Mouse (Mus musculus) heart, embryonic 12.5 days (tissue): ENCODE results near the gene Sim1. TPM values are rescaled to one million over a fixed set of nuclear protein-coding genes. Genes with fewer than 3 reads are reported as not detected.

Experiments
- ATAC-seq: fragments of 200-750 bp; cut with Nextera tagmentation; 2 replicates; pipeline ENCODE4 v1.8.0; 2017; ENCODE audit warnings: moderate TSS enrichment, moderate library complexity; ENCODE audit not compliant: insufficient number of reproducible peaks, low FRiP score
- H3K27ac ChIP-seq: fragments of 300-500 bp; sonication (generic); 2 replicates; pipeline ENCODE4 v1.5.1; 2016; ENCODE audit warnings: mild to moderate bottlenecking, moderate library complexity; ENCODE audit not compliant: poor library complexity, severe bottlenecking
- H3K27me3 ChIP-seq: fragments of 300-500 bp; sonication (generic); replicated peaks from 2 replicates; pipeline ENCODE4 v1.6.1; 2016; ENCODE audit warnings: mild to moderate bottlenecking, moderate library complexity
- H3K36me3 ChIP-seq: fragments of 300-500 bp; sonication (generic); 2 replicates; pipeline ENCODE4 v1.6.1; 2016; ENCODE audit warnings: mild to moderate bottlenecking, moderate library complexity
- H3K4me1 ChIP-seq: fragments of 300-500 bp; sonication (generic); replicated peaks from 2 replicates; pipeline ENCODE4 v1.6.1; 2016; ENCODE audit warnings: mild to moderate bottlenecking
- H3K4me2 ChIP-seq: fragments of 300-500 bp; sonication (generic); 2 replicates; pipeline ENCODE4 v1.6.1; 2016; ENCODE audit warnings: mild to moderate bottlenecking, moderate library complexity
- H3K4me3 ChIP-seq: fragments of 300-500 bp; sonication (generic); 2 replicates; pipeline ENCODE4 v1.5.1; 2016; ENCODE audit warnings: mild to moderate bottlenecking
- H3K9ac ChIP-seq: fragments of 300-500 bp; sonication (generic); 2 replicates; pipeline ENCODE4 v1.6.1; 2016; ENCODE audit warnings: mild to moderate bottlenecking, moderate library complexity
- H3K9me3 ChIP-seq: fragments of 300-500 bp; sonication (generic); replicated peaks from 2 replicates; pipeline ENCODE4 v1.6.1; 2016; ENCODE audit warnings: mild to moderate bottlenecking, moderate library complexity
- WGBS: fragments of 180-500 bp; shearing (Covaris S2); methylation state at CpG from one replicate; pipeline ENCODE4 v1.1.7; 2016; 5-methylcytosine and 5-hydroxymethylcytosine counted together
- polyA plus RNA-seq: library from polyadenylated mRNA; unstranded; fragments of >200 nt; fragmentation: Nextera tagmentation; extraction: Ambion mirVana; gene quantifications from 2 replicates; pipeline ENCODE4 v1.2.1, GENCODE M21; 2016

Gene Sim1
- polyA plus RNA-seq, 1 experiment from 2014 or later: not detected

- Histone ChIP-seq H3K9me3 (no peaks in the 10 kb centered on the region), H3K27me3 (peaks cover 65% of the 10 kb centered on the region), H3K36me3 (no peaks in the 10 kb centered on the region), H3K9ac (no peak overlapping the region), H3K4me2 (peak overlapping the region; percentile 85), H3K4me1 (peaks cover 21% of the 10 kb centered on the region), H3K27ac (no peak overlapping the region), H3K4me3 (peak overlapping the region; percentile 50)
- ATAC-seq: peak; percentile 53
- under 1% methylated on average over 44 of the region's 44 CpGs for WGBS
These were observed 687 bp downstream of the Sim1 start for GRCm38 (mm10) chr10:50895091-50895790.

- H3K4me2 ChIP-seq: no peak overlapping the region
- H3K27ac ChIP-seq: no peak overlapping the region
- no peak overlapping the region for H3K4me3 ChIP-seq
- no peaks in the 10 kb centered on the region for H3K9me3 ChIP-seq
- no peak for ATAC-seq
- H3K4me1 ChIP-seq: peaks cover 27% of the 10 kb centered on the region
- H3K9ac ChIP-seq: no peak overlapping the region
- peaks cover 66% of the 10 kb centered on the region for H3K27me3 ChIP-seq
- no peaks in the 10 kb centered on the region for H3K36me3 ChIP-seq
- WGBS: 6% methylated on average over 21 of the region's 21 CpGs
These were observed 1.6 kb downstream of the Sim1 start for GRCm38 (mm10) chr10:50895881-50896766.

GRCm38 (mm10) chr10:50896767-50897390 is 2.3 kb downstream of the Sim1 start:
- H3K9ac ChIP-seq: no peak overlapping the region

GRCm38 (mm10) chr10:50897530-50898471 is 3.2 kb downstream of the Sim1 start:
- WGBS: 2% methylated on average over 32 of the region's 32 CpGs
- ATAC-seq: no peak
- Histone ChIP-seq H3K36me3 (no peaks in the 10 kb centered on the region), H3K4me3 (no peak overlapping the region), H3K9ac (no peak overlapping the region), H3K4me1 (peaks cover 17% of the 10 kb centered on the region), H3K27ac (no peak overlapping the region), H3K9me3 (no peaks in the 10 kb centered on the region), H3K4me2 (no peak overlapping the region), H3K27me3 (peaks cover 69% of the 10 kb centered on the region)

More at GRCm38 (mm10) chr10:50896767-50897390, 2.3 kb downstream of the Sim1 start:
- H3K4me3 ChIP-seq: no peak overlapping the region
- H3K27ac ChIP-seq: no peak overlapping the region
- no peak overlapping the region for H3K4me2 ChIP-seq
- no peak for ATAC-seq
- H3K36me3 ChIP-seq: no peaks in the 10 kb centered on the region
- peaks cover 26% of the 10 kb centered on the region for H3K4me1 ChIP-seq
- WGBS: 5% methylated on average over 3 of the region's 3 CpGs
- H3K27me3 ChIP-seq: peaks cover 70% of the 10 kb centered on the region
- H3K9me3 ChIP-seq: no peaks in the 10 kb centered on the region

GRCm38 (mm10) chr10:50898621-50899020 is 4.1 kb downstream of the Sim1 start:
- Histone ChIP-seq H3K4me2 (no peak overlapping the region), H3K4me1 (peaks cover 16% of the 10 kb centered on the region), H3K27me3 (peaks cover 68% of the 10 kb centered on the region), H3K9ac (no peak overlapping the region), H3K36me3 (no peaks in the 10 kb centered on the region), H3K4me3 (no peak overlapping the region), H3K9me3 (no peaks in the 10 kb centered on the region), H3K27ac (no peak overlapping the region)
- no peak for ATAC-seq
- 20% methylated on average over 2 of the region's 2 CpGs for WGBS

- ATAC-seq: no peak
- WGBS: 2% methylated on average over 21 of the region's 21 CpGs
- Histone ChIP-seq H3K4me2 (no peak overlapping the region), H3K36me3 (no peaks in the 10 kb centered on the region), H3K9ac (no peak overlapping the region), H3K9me3 (no peaks in the 10 kb centered on the region), H3K27me3 (peaks cover 67% of the 10 kb centered on the region), H3K4me3 (no peak overlapping the region), H3K4me1 (peaks cover 7% of the 10 kb centered on the region), H3K27ac (no peak overlapping the region)
These were observed 5.5 kb downstream of the Sim1 start for GRCm38 (mm10) chr10:50899846-50900745.

GRCm38 (mm10) chr10:50900746-50901600 is 6.4 kb downstream of the Sim1 start:
- Histone ChIP-seq H3K9ac (no peak overlapping the region), H3K36me3 (no peaks in the 10 kb centered on the region), H3K27me3 (peaks cover 69% of the 10 kb centered on the region), H3K4me1 (peaks cover 6% of the 10 kb centered on the region; the same call in 1 of the 2 replicates), H3K4me2 (peak overlapping the region; percentile 20), H3K4me3 (peak overlapping the region; percentile 12; the same call in 1 of the 2 replicates), H3K27ac (no peak overlapping the region), H3K9me3 (no peaks in the 10 kb centered on the region)
- ATAC-seq: no peak
- under 1% methylated on average over 42 of the region's 42 CpGs for WGBS

GRCm38 (mm10) chr10:50901601-50902475 is 7.3 kb downstream of the Sim1 start:
- Histone ChIP-seq H3K4me2 (no peak overlapping the region), H3K9ac (no peak overlapping the region), H3K36me3 (no peaks in the 10 kb centered on the region), H3K27ac (no peak overlapping the region), H3K27me3 (peaks cover 71% of the 10 kb centered on the region), H3K4me1 (peaks cover 6% of the 10 kb centered on the region; the same call in 1 of the 2 replicates), H3K9me3 (no peaks in the 10 kb centered on the region), H3K4me3 (no peak overlapping the region)
- no peak for ATAC-seq
- WGBS: 2% methylated on average over 19 of the region's 19 CpGs
